Mouse (Mus musculus) gastrocnemius, postnatal 36 days (tissue): Measurements from ENCODE around the gene Usp39. TPM values are rescaled to one million over a fixed set of nuclear protein-coding genes. Genes with fewer than 3 reads are reported as not detected.
A peak's percentile ranks its signal among the peaks of the same experiment; 100 is the strongest.

ENCODE experiments used
- DNase-seq, 2 experiments: peaks; one replicate each; pipeline ENCODE4 v3.0.0; 2022
- intact Hi-C: fragments of 180-260 bp; cut with DNase I; formaldehyde crosslinking; loops from one replicate; pipeline ENCODE4 v1.15.1; 2025
- total RNA-seq, 2 experiments: library from RNA; stranded (reverse); gene quantifications; 2 replicates each; pipeline ENCODE4 v1.2.3; 2021

Gene Usp39
- total RNA-seq, 2 experiments from 2014 or later, result 18.1 to 18.2 TPM

DNA sequence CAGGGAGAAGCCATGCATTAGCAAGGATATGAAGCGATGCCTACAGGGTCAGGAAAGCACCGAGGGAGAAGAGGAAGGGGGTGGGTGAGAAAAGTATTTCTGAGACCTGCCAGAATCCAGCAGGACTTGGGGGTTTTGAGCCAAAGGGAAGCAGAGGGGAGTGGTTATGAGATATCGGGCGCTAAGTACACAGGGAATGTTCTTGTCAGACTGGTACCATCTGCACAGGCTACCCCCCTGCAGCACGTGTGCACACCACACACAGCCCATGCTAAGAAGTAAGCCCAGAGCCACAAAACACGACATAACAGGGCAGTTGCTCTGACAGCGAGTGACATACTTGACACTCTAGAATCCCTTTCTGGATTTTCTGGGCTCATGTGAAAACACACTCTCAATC is 29.2 kb upstream of the Usp39 start:
- no peak for DNase-seq
- intact Hi-C loops, result no loop called here

GRCm38 (mm10) chr6:72373184-72373583 is 28.2 kb upstream of the Usp39 start:
- no peak for DNase-seq

DNA sequence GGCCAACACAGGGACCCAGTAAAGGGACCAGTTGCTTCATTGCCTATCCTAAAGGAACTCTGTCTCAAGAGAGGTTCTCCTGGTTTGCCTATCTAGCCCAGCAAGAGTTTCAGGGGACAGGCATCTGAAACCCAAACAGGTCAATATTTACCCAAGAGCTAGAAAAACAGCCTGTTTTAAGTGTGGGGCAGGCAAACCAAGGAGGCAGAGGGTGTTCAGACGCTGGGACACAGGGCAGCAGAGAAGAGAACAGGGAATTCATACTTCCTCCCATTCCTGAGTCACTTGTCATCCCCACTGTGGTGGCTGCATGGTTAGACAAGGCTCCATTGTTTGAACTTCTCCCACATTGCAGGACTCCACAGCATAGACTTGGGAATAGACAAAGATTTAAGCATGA is 26.6 kb upstream of the Usp39 start:
- DNase-seq, result no peak
- intact Hi-C loops, result no loop called here

More at GRCm38 (mm10) chr6:72373184-72373583, 28.2 kb upstream of the Usp39 start:
- intact Hi-C loops, result no loop called here

GRCm38 (mm10) chr6:72371147-72371546 is 26.2 kb upstream of the Usp39 start:
- DNase-seq, result no peak
- intact Hi-C loops, result no loop called here

DNA sequence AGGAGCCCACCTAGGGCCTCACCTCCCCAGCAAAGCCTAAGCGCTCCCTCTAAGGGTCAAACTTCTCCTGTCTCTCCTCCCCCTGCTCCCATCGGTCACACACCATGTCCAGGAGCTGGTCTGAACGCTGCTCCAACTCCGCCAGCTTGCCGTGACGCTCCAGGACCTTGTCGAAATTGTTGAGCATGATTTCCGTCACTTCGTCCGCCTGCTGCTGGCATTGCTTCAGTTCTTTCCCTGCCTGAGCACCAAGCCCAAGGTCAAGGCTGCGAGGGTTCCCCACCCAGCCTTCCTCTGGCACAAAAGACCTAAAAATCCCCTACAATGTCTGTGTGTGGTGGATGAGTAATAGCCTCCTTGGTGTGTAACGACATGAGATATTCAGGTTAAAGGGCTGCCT is 25.1 kb upstream of the Usp39 start:
- intact Hi-C loops, result no loop called here
- DNase-seq, result no peak

GRCm38 (mm10) chr6:72369557-72369956 is 24.6 kb upstream of the Usp39 start:
- DNase-seq, result no peak
- intact Hi-C loops, result no loop called here

GRCm38 (mm10) chr6:72367460-72367974 is 22.5 kb upstream of the Usp39 start:
- intact Hi-C loops, result no loop called here

GRCm38 (mm10) chr6:72366844-72367443 is 22.0 kb upstream of the Usp39 start, which contains the start of gene Rnf181:
Gene Rnf181, minus strand, starts transcription at chr6:72366956.
- intact Hi-C loops, result no loop called here
- DNase-seq, result no peak

More at GRCm38 (mm10) chr6:72367460-72367974, 22.5 kb upstream of the Usp39 start:
- DNase-seq, result no peak

GRCm38 (mm10) chr6:72366304-72366703 is 21.3 kb upstream of the Usp39 start:
- intact Hi-C loops, result no loop called here
- DNase-seq, result no peak

GRCm38 (mm10) chr6:72364985-72365384 is 20.0 kb upstream of the Usp39 start:
- intact Hi-C loops, result no loop called here
- DNase-seq, result no peak

DNA sequence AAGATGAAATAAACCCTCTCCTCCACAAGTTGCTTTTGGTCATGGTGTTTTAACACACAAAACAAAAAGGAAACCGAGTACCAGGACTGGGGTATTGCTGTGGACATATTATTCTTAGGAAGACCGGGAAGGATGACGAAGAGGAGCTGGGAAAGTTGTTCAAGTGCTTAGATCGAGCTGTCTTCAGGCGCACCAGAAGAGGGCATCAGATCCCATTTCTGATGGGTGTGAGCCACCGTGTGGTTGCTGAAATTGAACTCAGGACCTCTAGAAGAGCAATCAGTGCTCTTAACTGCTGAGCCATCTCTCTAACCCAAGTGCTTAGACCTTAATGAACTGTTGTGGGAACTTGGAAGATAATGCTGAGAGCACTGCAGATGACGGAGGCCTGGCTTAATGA is 19.0 kb upstream of the Usp39 start:
- intact Hi-C loops, result no loop called here
- no peak for DNase-seq

- intact Hi-C loops, result no loop called here
- DNase-seq, result peak; percentile 89 to 93
These were observed 17.4 kb upstream of the Usp39 start for GRCm38 (mm10) chr6:72362132-72363028.

DNA sequence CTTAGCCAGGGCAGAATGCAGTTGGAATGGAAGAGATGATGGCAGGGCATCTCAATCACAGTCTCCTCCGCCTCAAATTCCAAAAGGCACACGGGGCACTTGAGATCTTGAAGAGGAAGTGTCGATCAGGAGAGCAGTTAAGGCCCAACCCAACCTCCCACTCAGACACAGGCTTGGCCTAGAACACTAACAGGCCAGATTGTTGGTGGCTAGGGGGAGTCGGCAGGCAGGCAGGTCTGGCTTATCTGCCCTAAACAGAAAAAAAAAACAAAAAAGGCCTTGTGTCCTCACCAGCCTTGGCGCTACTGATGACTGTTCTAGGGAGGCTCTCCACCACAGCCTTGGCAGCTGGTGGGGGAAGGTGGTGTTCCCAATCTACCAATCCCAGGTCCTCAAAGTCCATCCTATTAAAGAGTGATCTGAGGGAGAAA is 16.2 kb upstream of the Usp39 start:
- intact Hi-C loops, result no loop called here
- DNase-seq, result no peak

GRCm38 (mm10) chr6:72360599-72360935 is 15.6 kb upstream of the Usp39 start:
- intact Hi-C loops, result no loop called here

GRCm38 (mm10) chr6:72359891-72360598 is 15.1 kb upstream of the Usp39 start:
- intact Hi-C loops, result no loop called here
- DNase-seq, result no peak

More at GRCm38 (mm10) chr6:72360599-72360935, 15.6 kb upstream of the Usp39 start:
- DNase-seq, result no peak

DNA sequence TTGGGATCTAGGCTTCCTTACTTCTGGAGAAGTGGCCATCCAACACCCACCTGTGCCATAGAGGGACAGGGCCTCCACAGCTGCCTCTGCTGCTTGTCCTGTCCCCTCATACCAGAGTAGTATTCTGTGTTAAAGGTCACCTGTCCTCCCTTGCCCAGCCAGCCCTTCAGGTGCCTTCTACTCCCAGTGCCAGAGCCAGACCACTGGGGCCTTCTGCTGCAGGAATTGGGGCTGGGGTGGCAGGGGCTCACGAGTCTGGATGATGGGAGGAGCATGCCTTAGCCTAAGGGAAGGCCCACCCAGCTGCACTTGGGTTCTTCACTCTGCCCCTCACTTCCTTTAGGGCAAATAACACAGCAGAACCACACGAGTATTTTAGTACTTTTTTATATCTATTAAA is 14.4 kb upstream of the Usp39 start:
- no peak for DNase-seq
- intact Hi-C loops, result no loop called here

- no peak for DNase-seq
- intact Hi-C loops, result no loop called here
These were observed 13.2 kb upstream of the Usp39 start for GRCm38 (mm10) chr6:72358086-72358764.

DNA sequence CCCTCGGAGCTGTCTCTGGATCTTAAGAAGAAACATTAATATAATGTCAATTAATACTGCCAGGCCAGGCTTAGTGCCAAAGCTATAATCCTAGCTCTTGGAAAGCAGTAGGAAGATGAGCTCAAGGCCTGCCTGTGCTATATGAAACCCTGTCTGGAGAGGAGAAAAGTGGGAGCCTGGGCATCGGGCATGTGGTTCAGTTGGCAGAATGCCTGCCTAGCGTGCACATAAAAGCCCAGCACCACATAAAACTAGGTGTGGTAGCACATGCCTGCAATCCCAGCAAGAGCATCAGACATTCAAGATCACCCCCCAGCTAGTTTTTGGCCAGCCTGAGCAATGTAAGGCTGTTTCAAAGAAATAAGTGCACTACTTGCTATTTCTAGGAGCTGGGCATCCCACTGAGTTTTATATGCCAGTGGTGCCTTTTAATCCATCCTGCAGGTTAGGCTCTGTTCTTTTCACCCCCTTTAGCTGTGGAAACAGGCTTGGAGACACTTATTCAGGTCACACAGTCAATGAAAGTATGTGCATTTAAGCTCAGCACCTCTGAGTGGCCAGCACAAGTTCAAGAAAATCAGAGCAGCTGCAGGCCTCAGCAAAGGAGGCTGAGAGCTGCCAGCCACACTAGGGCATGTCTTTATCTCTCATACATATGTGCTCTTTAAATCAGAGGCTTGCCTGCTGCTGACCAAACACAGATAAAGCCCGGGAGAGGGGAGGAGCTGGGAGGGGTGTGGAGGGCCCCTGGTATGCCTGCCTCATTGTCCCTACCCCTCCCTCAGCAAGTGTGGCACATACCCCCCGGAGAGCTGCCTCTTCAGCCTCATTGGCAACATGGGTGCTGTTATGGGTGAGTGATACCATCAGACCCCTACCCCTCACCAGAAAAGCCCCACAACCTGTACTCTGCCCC is 12.4 kb upstream of the Usp39 start:
- intact Hi-C loops, result no loop called here
- no peak for DNase-seq

DNA sequence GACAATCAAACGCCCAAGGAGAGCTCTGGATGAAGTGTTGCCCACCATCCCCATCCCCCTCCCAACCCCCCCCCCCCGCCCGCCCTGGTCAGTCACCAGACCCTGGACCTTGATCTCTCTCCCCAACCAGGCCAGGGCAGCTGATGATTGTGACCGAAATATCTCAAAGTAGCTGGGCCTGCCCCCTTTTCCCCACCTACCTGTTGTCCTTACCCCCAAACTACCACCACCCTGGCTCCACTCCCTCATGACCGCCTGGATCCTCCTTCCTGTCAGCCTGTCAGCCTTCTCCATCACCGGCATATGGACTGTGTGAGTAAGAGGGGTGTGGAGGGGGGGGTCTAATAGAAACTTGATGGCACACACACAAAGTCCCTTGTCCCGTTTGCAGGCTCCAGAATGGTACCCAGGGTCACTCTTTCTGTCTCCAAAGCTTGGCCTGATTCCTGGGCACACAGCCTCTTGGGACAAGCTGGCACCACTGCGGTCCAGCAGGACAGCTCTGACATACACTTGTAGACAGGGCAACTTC is 11.1 kb upstream of the Usp39 start:
- no peak for DNase-seq
- intact Hi-C loops, result no loop called here
